Mouse (Mus musculus) hindbrain, embryonic 10.5 days (tissue): Measurements from ENCODE around the gene Pwwp2a. TPM values are rescaled to one million over a fixed set of nuclear protein-coding genes. Genes with fewer than 3 reads are reported as not detected.
A peak's percentile ranks its signal among the peaks of the same experiment; 100 is the strongest.

ENCODE experiments used
- DNase-seq: peaks from one replicate; pipeline ENCODE4 v3.0.0-alpha.2; 2017; ENCODE audit warnings: low spot score
- H3K27ac ChIP-seq: fragments of 300-500 bp; sonication (generic); 2 replicates; pipeline ENCODE4 v1.5.1; 2016; ENCODE audit warnings: mild to moderate bottlenecking, moderate library complexity
- H3K27me3 ChIP-seq: fragments of 300-500 bp; sonication (generic); 2 replicates; pipeline ENCODE4 v1.6.1; 2016; ENCODE audit warnings: mild to moderate bottlenecking; ENCODE audit not compliant: poor library complexity, insufficient read depth, severe bottlenecking
- H3K36me3 ChIP-seq: fragments of 300-500 bp; sonication (generic); 2 replicates; pipeline ENCODE4 v1.6.1; 2016; ENCODE audit warnings: mild to moderate bottlenecking, moderate library complexity
- H3K4me1 ChIP-seq: fragments of 300-500 bp; sonication (generic); replicated peaks from 2 replicates; pipeline ENCODE4 v1.6.1; 2016; ENCODE audit warnings: mild to moderate bottlenecking
- H3K4me3 ChIP-seq: fragments of 300-500 bp; sonication (generic); 2 replicates; pipeline ENCODE4 v1.5.1; 2016; ENCODE audit warnings: mild to moderate bottlenecking, moderate library complexity
- H3K9me3 ChIP-seq: fragments of 300-500 bp; sonication (generic); 2 replicates; pipeline ENCODE4 v1.6.1; 2016; ENCODE audit warnings: mild to moderate bottlenecking, moderate library complexity
- WGBS: fragments of 180-500 bp; shearing (Covaris S2); methylation state at CpG from one replicate; pipeline ENCODE4 v1.1.7; 2016; 5-methylcytosine and 5-hydroxymethylcytosine counted together
- polyA plus RNA-seq: library from polyadenylated mRNA; unstranded; fragments of >200 nt; fragmentation: Nextera tagmentation; extraction: Ambion mirVana; gene quantifications from 2 replicates; pipeline ENCODE4 v1.2.1, GENCODE M21; 2016

Pwwp2a gene
- polyA plus RNA-seq, 1 experiment from 2014 or later, result 27.3 TPM

DNA sequence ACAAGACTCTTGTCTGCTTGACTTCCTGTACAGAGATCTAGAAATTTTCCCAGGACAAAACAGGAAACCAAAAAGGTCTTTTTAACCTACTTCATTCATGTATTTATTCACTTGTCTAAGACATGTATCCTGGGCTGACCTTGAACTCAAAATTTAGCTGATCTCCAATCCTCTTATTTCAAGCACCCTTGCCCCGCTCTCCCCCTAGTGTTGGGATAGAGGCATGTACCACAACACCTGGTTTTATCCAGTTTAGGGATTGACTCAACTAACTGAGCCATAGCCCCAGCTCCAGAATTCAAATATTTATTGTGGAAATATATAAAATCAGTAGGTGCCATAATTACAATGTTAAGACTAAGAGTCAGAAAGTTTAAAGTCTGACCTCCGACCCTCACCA is 69.7 kb downstream of the Pwwp2a start:
- Histone ChIP-seq H3K9me3 (no peaks in the 10 kb centered on the region), H3K4me3 (no peak overlapping the region), H3K27me3 (no peaks in the 10 kb centered on the region), H3K27ac (no peak overlapping the region), H3K36me3 (no peaks in the 10 kb centered on the region), H3K4me1 (peaks cover 10% of the 10 kb centered on the region)
- WGBS, result 70% methylated on average over 2 of the region's 2 CpGs
- no peak for DNase-seq

DNA sequence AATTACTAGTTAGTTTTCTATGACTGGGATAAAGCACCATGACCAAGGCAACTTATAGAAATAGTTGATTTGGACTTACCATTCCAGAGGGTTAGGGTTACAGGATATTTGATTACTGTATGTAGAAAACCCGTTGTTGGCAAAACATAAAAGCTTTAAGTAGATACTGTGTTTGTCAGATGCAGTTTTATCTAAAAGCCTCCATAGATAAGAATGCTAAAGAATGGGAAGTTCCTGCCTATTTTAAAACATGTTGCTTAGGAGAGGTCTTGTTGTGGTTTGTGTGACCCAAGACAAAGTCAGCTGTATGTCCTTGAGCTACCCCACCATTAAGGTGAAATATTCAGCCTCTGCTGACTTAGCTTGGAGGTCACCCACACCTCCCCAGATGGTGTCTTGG is 72.8 kb downstream of the Pwwp2a start:
- 85% methylated on average over 1 of the region's 1 CpGs for WGBS
- H3K9me3 ChIP-seq, result no peaks in the 10 kb centered on the region
- no peak overlapping the region for H3K4me3 ChIP-seq
- H3K27me3 ChIP-seq, result no peaks in the 10 kb centered on the region
- no peaks in the 10 kb centered on the region for H3K36me3 ChIP-seq
- no peaks in the 10 kb centered on the region for H3K4me1 ChIP-seq
- DNase-seq, result no peak
- H3K27ac ChIP-seq, result no peak overlapping the region

DNA sequence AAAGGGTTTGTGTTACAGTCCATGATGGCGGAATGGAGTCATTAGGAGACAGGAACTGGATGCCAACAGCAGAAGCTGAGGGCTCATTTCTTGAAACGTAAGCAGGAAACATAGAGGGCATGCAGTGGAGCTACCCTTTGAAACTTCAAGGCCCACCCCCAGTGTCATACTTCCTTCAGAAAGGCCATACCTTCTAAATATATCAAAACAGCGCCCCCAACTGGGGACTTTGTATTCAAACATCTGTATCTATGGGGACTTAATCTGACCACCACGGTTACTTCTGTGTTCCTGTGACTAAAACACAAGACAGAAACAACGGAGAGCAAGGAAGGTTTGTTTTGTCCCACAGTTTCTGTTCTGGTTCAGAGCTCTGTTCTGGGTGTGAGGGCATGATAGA is 73.6 kb downstream of the Pwwp2a start:
- no peak overlapping the region for H3K27ac ChIP-seq
- H3K4me1 ChIP-seq, result no peaks in the 10 kb centered on the region
- no peaks in the 10 kb centered on the region for H3K27me3 ChIP-seq
- H3K9me3 ChIP-seq, result no peaks in the 10 kb centered on the region
- 66% methylated on average over 5 of the region's 5 CpGs for WGBS
- no peak overlapping the region for H3K4me3 ChIP-seq
- no peaks in the 10 kb centered on the region for H3K36me3 ChIP-seq
- no peak for DNase-seq

DNA sequence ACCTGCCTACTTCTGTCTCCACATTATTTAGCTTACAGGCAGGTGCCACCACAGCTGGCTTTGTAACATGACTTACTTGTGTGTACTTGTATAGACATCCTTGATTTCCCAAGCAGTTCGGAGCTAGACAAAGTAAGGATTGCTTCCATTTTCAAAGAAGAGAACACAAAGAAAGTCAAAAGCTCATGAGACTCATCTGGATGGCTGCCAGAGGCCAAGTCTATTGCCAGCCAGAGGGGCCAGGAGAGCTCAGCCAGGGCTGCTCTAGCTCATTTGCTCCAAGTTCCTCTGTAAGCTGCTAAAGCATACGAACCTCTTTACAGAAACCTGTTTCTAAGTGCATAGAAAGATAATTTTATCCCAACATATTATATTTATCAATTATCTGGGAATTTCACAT is 76.6 kb downstream of the Pwwp2a start:
- 84% methylated on average over 2 of the region's 2 CpGs for WGBS

DNA sequence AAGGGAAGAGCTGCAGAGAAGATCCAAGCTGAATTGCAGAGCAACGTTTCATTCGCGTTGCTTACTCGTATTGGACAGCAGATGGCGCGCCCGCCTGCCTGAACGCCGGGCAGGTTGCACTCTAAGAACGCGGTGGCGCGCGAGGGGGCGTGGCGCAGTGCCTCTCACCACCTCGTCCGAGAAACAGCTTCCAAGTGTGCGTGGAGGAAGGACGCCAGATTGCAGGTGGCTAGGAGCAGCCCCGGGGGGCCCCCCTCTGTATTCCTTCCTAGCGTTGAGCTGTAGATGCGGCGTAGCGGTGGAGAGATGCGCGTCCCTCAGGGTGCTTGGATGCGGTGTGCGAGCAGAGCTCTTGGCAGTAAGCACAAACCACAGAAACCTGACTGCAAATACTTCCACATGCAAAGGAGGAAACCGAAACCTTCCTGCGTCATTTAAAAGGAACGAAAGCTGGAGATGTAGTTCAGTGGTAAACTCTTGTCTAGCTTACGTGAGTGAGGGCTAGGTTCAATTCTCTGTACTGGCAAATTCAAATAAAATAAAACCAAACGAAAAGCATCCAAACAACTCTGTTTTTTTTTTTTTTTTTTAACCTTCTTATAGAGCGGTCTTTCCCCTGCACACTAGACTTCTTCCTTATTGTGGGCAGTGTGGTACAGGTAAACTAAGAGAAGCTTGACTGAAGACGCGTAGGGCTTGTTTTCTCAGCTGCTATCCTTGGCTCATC is 85.3 kb downstream of the Pwwp2a start:
- peak; percentile 81 for DNase-seq
- H3K27me3 ChIP-seq, result peaks cover 10% of the 10 kb centered on the region; the same call in 1 of the 2 replicates
- WGBS, result 6% methylated on average over 37 of the region's 37 CpGs
- no peaks in the 10 kb centered on the region for H3K9me3 ChIP-seq
- H3K27ac ChIP-seq, result no peak overlapping the region
- H3K36me3 ChIP-seq, result no peaks in the 10 kb centered on the region
- H3K4me1 ChIP-seq, result 0 out of 2 replicates have a peak, but pooled peaks cover 3% of the 10 kb centered on the region
- H3K4me3 ChIP-seq, result peak overlapping the region; percentile 58

More for the DNA sequence above, 76.6 kb downstream of the Pwwp2a start:
- H3K9me3 ChIP-seq, result no peaks in the 10 kb centered on the region
- no peak for DNase-seq
- H3K4me3 ChIP-seq, result no peak overlapping the region
- H3K27me3 ChIP-seq, result no peaks in the 10 kb centered on the region
- H3K4me1 ChIP-seq, result no peaks in the 10 kb centered on the region
- H3K36me3 ChIP-seq, result no peaks in the 10 kb centered on the region
- no peak overlapping the region for H3K27ac ChIP-seq

DNA sequence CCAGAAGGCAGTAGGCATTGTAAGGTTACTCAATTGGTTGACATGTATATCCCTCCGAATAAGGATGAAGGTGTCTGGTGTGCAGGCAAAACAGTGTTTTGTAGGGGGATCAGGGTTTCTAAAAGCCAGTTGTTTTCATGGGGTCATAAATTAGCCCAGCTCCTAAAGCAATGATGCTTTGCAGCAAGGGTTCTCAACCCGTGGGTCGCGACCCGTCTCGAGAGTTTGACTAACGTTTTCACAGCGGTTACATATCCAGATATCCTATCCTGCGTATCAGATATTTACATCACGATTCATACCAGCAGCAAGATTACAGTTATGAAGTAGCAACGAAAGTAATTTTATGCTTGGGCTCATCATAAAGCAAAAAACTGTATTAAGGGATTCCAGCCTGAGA is 86.0 kb downstream of the Pwwp2a start:
- WGBS, result 71% methylated on average over 11 of the region's 11 CpGs
- Histone ChIP-seq H3K9me3 (no peaks in the 10 kb centered on the region), H3K4me1 (0 out of 2 replicates have a peak, but pooled peaks cover 3% of the 10 kb centered on the region), H3K27me3 (peaks cover 10% of the 10 kb centered on the region; the same call in 1 of the 2 replicates), H3K36me3 (no peaks in the 10 kb centered on the region), H3K27ac (no peak overlapping the region), H3K4me3 (no peak overlapping the region)
- no peak for DNase-seq

DNA sequence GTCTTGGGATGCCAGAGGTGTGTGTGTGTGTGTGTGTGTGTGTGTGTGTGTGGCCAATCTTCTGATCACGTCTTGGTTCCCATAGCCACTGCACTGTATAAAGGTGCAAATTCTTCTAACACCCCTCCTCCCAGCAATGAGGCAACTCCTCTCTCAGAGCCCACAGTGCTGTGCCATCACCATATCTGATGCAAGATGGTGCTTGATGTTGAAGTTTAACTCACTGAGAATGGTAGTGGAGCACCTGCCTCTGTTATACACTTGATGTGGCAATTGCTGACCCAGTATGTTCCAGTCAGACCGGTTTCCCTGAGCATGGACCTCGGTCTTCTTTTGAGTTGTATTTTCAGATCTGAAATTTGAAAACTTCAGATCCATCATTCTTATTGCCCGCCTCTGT is 88.3 kb downstream of the Pwwp2a start:
- Histone ChIP-seq H3K36me3 (no peaks in the 10 kb centered on the region), H3K4me3 (no peak overlapping the region), H3K27ac (no peak overlapping the region), H3K4me1 (peaks cover 3% of the 10 kb centered on the region; the same call in 1 of the 2 replicates), H3K9me3 (no peaks in the 10 kb centered on the region), H3K27me3 (peaks cover 32% of the 10 kb centered on the region)
- DNase-seq, result no peak
- WGBS, result 87% methylated on average over 4 of the region's 4 CpGs

Other genes with a start within 250 kb of the Pwwp2a start
- gene Slu7, start 248.3 kb upstream of the Pwwp2a start, polyA plus RNA-seq, result 53.5 and 54.6 TPM in 2 replicates
- 1.1 and 1.3 TPM in 2 replicates for gene C1qtnf2, start 207.7 kb upstream of the Pwwp2a start, polyA plus RNA-seq
- 37.4 and 45.5 TPM in 2 replicates for gene Ccnjl, start 153.2 kb upstream of the Pwwp2a start, polyA plus RNA-seq
- 10.4 and 12.8 TPM in 2 replicates for gene 4933415A04Rik, start 95.0 kb upstream of the Pwwp2a start, polyA plus RNA-seq
- not detected in 2 replicates for gene Fabp6, start 80.5 kb upstream of the Pwwp2a start, polyA plus RNA-seq
- 78.4 and 85.3 TPM in 2 replicates for gene Ttc1, start 66.0 kb downstream of the Pwwp2a start, polyA plus RNA-seq
- 0.35 and 0.81 TPM in 2 replicates for gene Adra1b, start 219.2 kb downstream of the Pwwp2a start, polyA plus RNA-seq